ENCODE assay signal across 7 mouse cellular contexts in the genomic region with DNA sequence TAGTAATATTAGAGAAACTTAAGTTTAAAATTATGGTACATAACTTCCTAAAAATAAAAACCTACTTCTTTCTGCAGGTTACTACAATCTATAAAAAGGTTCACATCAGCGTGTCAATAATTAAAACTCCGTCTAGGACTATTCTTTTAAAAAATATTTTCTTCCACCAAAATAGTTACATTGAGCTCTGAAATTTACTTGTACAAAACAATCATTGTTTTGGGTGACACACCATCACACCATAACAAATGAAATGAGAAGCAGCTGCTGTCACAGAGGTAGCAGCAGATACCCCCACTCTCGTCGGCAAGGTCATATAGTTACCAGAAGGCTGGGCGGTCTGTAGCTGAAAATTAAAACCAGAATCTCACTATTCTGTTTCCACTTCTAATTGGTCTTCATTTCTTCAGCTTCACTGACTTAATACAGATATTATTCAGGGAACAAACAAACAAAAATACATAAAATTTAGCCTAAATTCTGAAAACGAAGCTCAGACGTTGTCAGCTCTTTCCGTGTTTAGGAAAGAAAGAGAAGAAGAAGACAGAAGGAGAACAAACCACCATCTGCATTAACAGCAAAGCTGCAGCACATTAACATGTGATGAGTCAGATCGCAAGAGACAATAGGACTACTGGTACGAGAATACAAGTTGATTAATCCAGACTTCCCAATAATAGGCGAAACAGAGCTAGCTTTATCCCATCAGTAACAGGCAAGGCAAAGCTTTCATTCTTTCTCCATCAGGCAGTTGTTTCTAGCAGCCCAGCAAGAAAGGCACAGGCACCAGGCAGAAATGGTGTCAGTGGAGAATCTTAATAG. TPM values are rescaled to one million over a fixed set of nuclear protein-coding genes. Genes with fewer than 3 reads are reported as not detected.
DNase-seq lines count a peak whose midpoint lies in the region; ATAC-seq and TF ChIP-seq lines count a peak whose summit lies in the region.

No protein-coding gene starts in this region.

- peak; percentile 55 for ATAC-seq in hindbrain, embryonic 16.5 days
- no peak for ATAC-seq in liver, embryonic 15.5 days (ENCODE audit: insufficient read depth)
- ATAC-seq in stomach, postnatal 0 days (ENCODE audit: low FRiP score, low TSS enrichment): no peak

- TF ChIP-seq CTCF in thymus, adult 2 months (IDR thresholded peaks at IDR 0.05; ENCODE audit: borderline replicate concordance, control insufficient read depth, extremely low read depth, insufficient read depth, low read length, poor library complexity): no peak
- TF ChIP-seq CTCF in stomach, postnatal 0 days (IDR thresholded peaks at IDR 0.05; ENCODE audit: low read depth): no peak

- no peaks in the 10 kb centered on the region for H3K27me3 ChIP-seq in thymus, adult 2 months (ENCODE audit: control insufficient read depth, insufficient read depth, low read length)
- H3K27me3 ChIP-seq in hindbrain, embryonic 16.5 days (replicated peaks; ENCODE audit: control insufficient read depth, insufficient read depth, low read length): no peaks in the 10 kb centered on the region
- no peaks in the 10 kb centered on the region for H3K27me3 ChIP-seq in liver, embryonic 15.5 days
- no peaks in the 10 kb centered on the region for H3K27me3 ChIP-seq in stomach, postnatal 0 days (ENCODE audit: control insufficient read depth, insufficient read depth, low read length)

- H3K4me3 ChIP-seq in thymus, adult 2 months (ENCODE audit: control insufficient read depth, insufficient read depth, low read length): no peak overlapping the region
- H3K4me3 ChIP-seq in hindbrain, embryonic 16.5 days (ENCODE audit: low read length): peak overlapping the region; percentile 35
- H3K4me3 ChIP-seq in liver, embryonic 15.5 days (replicated peaks): peak overlapping the region; percentile 43
- peak overlapping the region; percentile 35 for H3K4me3 ChIP-seq in stomach, postnatal 0 days (ENCODE audit: low read depth, low read length)

- peak overlapping the region; percentile 97 for H3K27ac ChIP-seq in thymus, adult 2 months (ENCODE audit: control insufficient read depth, insufficient read depth, low read length)
- peak overlapping the region; percentile 77 for H3K27ac ChIP-seq in hindbrain, embryonic 16.5 days (ENCODE audit: low read depth, low read length)
- H3K27ac ChIP-seq in liver, embryonic 15.5 days (replicated peaks): peak overlapping the region; percentile 54
- H3K27ac ChIP-seq in stomach, postnatal 0 days (replicated peaks): peak overlapping the region; percentile 88

- WGBS in thymus, adult 2 months: 5% methylated on average over 11 of the region's 11 CpGs
- 21% methylated on average over 11 of the region's 11 CpGs for WGBS in hindbrain, embryonic 16.5 days
- WGBS in liver, embryonic 15.5 days (ENCODE audit: insufficient replicate concordance): 31% methylated on average over 11 of the region's 11 CpGs
- WGBS in stomach, postnatal 0 days: 65% methylated on average over 11 of the region's 11 CpGs

- no peak for TF ChIP-seq POLR2A in thymus, adult 2 months (IDR thresholded peaks at IDR 0.05; ENCODE audit: control insufficient read depth, extremely low read depth, insufficient read depth, low read length, poor library complexity)

- peaks cover 6% of the 10 kb centered on the region for H3K4me1 ChIP-seq in thymus, adult 2 months (replicated peaks; ENCODE audit: control insufficient read depth, insufficient read depth, low read length)
- H3K4me1 ChIP-seq in hindbrain, embryonic 16.5 days (ENCODE audit: control insufficient read depth, insufficient read depth, low read depth, low read length): peaks cover 17% of the 10 kb centered on the region
- H3K4me1 ChIP-seq in liver, embryonic 15.5 days (replicated peaks): peaks cover 24% of the 10 kb centered on the region
- H3K4me1 ChIP-seq in stomach, postnatal 0 days (replicated peaks; ENCODE audit: control insufficient read depth, insufficient read depth): no peaks in the 10 kb centered on the region

- DNase-seq in thymus, adult 2 months: peak; percentile 19
- no peak for DNase-seq in thymus, adult 18-20 months
- DNase-seq in embryo, embryonic 11 days: peak; percentile 49
- DNase-seq in stomach, postnatal 0 days (ENCODE audit: low spot score): no peak
- no peak for DNase-seq in kidney, adult 18-20 months

- H3K9me3 ChIP-seq in hindbrain, embryonic 16.5 days (ENCODE audit: control insufficient read depth, low read length): no peaks in the 10 kb centered on the region
- no peaks in the 10 kb centered on the region for H3K9me3 ChIP-seq in liver, embryonic 15.5 days (replicated peaks)
- H3K9me3 ChIP-seq in stomach, postnatal 0 days (ENCODE audit: control insufficient read depth, low read length): no peaks in the 10 kb centered on the region

- H3K36me3 ChIP-seq in thymus, adult 2 months (ENCODE audit: control insufficient read depth, insufficient read depth, low read length): no peaks in the 10 kb centered on the region
- H3K36me3 ChIP-seq in hindbrain, embryonic 16.5 days (ENCODE audit: control insufficient read depth, insufficient read depth, low read length): no peaks in the 10 kb centered on the region
- H3K36me3 ChIP-seq in liver, embryonic 15.5 days (replicated peaks): no peaks in the 10 kb centered on the region
- H3K36me3 ChIP-seq in stomach, postnatal 0 days (ENCODE audit: control insufficient read depth, insufficient read depth, low read length): no peaks in the 10 kb centered on the region

- TF ChIP-seq EP300 in stomach, postnatal 0 days (optimal IDR thresholded peaks at IDR 0.05): no peak

- peak overlapping the region; percentile 59 for H3K4me2 ChIP-seq in hindbrain, embryonic 16.5 days (ENCODE audit: low read length)
- H3K4me2 ChIP-seq in liver, embryonic 15.5 days: peak overlapping the region; percentile 61
- peak overlapping the region; percentile 54 for H3K4me2 ChIP-seq in stomach, postnatal 0 days (replicated peaks; ENCODE audit: low read depth)

- peak overlapping the region; percentile 45 for H3K9ac ChIP-seq in hindbrain, embryonic 16.5 days (ENCODE audit: low read depth, low read length)
- H3K9ac ChIP-seq in liver, embryonic 15.5 days: peak overlapping the region; percentile 43
- H3K9ac ChIP-seq in stomach, postnatal 0 days (ENCODE audit: low read length): peak overlapping the region; percentile 28

RNA-seq across cellular contexts. Expression of a gene that starts 49.8 kb away (rescaled TPM):
- 18.2 and 20.0 TPM in 2 replicates for polyA plus RNA-seq in thymus, adult 2 months (2012; rRNA removed)
- 7.9 and 10.5 TPM in 2 replicates for polyA plus RNA-seq in hindbrain, embryonic 16.5 days (2015; fragmentation: Nextera tagmentation; extraction: Ambion mirVana)
- polyA plus RNA-seq in liver, embryonic 15.5 days (2015; fragmentation: Nextera tagmentation; extraction: Ambion mirVana): 3.5 and 3.6 TPM in 2 replicates
- 3.6 and 4.0 TPM in 2 replicates for polyA plus RNA-seq in stomach, postnatal 0 days (2015; fragmentation: Nextera tagmentation; extraction: Ambion mirVana)

Comparison
In these comparisons a context has a peak if more than half of its experiments do, and no peak if none do; other contexts are left out.
1. DNase-seq: peak in thymus, adult 2 months (single experiment) and embryo, embryonic 11 days (single experiment); none in thymus, adult 18-20 months (0 of 2), stomach, postnatal 0 days (single experiment) and kidney, adult 18-20 months (single experiment).
2. Peak in every context shown above with its lines, with median percentiles within 50 percentile points of each other: H3K27ac ChIP-seq, H3K4me2 ChIP-seq and H3K9ac ChIP-seq.